Mouse (Mus musculus) Patski (cell line): Measurements from ENCODE around the gene Spry2. TPM values are rescaled to one million over a fixed set of nuclear protein-coding genes. Genes with fewer than 3 reads are reported as not detected.
A peak's percentile ranks its signal among the peaks of the same experiment; 100 is the strongest.

Source experiments
- ATAC-seq: fragments of 100-300 bp; one replicate; pipeline ENCODE4 v1.8.0; 2021
- CTCF ChIA-PET: fragments of 350-600 bp; sonication (Branson Sonifier 250); formaldehyde crosslinking; loops from one replicate; lab custom pipeline; 2022; ENCODE audit warnings: inconsistent platforms; lab: Charles Lee
- POLR2A ChIA-PET: fragments of 350-600 bp; sonication (Branson Sonifier 250); formaldehyde crosslinking; loops from one replicate; lab custom pipeline; 2022; ENCODE audit warnings: antibody characterized with exemption, inconsistent platforms; lab: Charles Lee
- DNase-seq: peaks from one replicate; pipeline ENCODE4 v3.0.0-alpha.2; 2011; ENCODE audit warnings: low read depth, low spot score
- H3K27me3 ChIP-seq: fragments of 371-371 bp; one replicate; pipeline ENCODE4 v1.5.1; 2021
- CTCF ChIP-seq: fragments of 100-300 bp; IDR thresholded peaks from one replicate; pipeline ENCODE4 v1.5.1; 2021
- in situ Hi-C: fragments of 300-500 bp; cut with MboI; formaldehyde crosslinking; loops from 3 replicates; pipeline ENCODE4 v1.11.1; 2018; ENCODE audit warnings: low pct_unique_long_range_greater_than_20kb, mixed read lengths
- polyA plus RNA-seq: library from polyadenylated mRNA; unstranded; gene quantifications from one replicate; pipeline ENCODE4 v1.2.3, GENCODE M21; 2021

The Spry2 gene
- polyA plus RNA-seq, 1 experiment from 2014 or later, result 42.2 TPM

DNA sequence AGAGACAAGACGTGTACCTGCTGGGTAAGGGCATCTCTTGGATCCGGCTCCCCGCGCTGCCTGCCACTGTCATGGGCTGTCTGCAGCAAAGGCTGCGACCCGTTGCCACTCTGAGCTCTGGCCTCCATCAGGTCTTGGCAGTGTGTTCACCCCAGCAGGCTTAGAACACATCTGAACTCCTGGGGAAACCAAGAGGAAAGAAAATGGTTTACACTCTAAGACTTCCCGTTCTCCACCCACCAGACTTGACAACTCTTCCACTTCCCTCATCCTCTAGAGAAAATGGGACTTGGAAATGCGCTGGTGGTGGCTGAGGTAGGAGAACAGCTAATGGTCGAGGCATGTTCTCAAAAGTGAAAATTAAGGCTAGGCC, 3.0 kb downstream of the Spry2 start:
- no peaks in the 10 kb centered on the region for H3K27me3 ChIP-seq
- in situ Hi-C loops, result loop anchor here (5.0 kb wide), 5 partner anchors 71 to 421 kb away; no protein-coding TSS in a partner anchor
- ChIA-PET POLR2A (no interaction called here), CTCF (no interaction called here)
- no peak for TF ChIP-seq CTCF
- ATAC-seq, result no peak
- no peak for DNase-seq

- ChIA-PET CTCF (no interaction called here), POLR2A (interaction anchor here (0.6 kb wide), 1 partner anchor 719 kb away, joined by 5 read pairs; no protein-coding TSS in a partner anchor)
- DNase-seq (no peak), ATAC-seq (no peak)
- no peaks in the 10 kb centered on the region for H3K27me3 ChIP-seq
- in situ Hi-C loops, result loop anchor here (5.0 kb wide), 5 partner anchors 71 to 421 kb away; no protein-coding TSS in a partner anchor
- TF ChIP-seq CTCF, result no peak
Measured at GRCm38 (mm10) chr14:105892941-105893622, 3.5 kb downstream of the Spry2 start.

- DNase-seq (no peak), ATAC-seq (peak; percentile 29)
- no peak for TF ChIP-seq CTCF
- POLR2A ChIA-PET, result interaction anchor here (0.5 to 0.7 kb wide), 2 partner anchors 293 to 352 kb away, joined by 4 read pairs; no protein-coding TSS in a partner anchor
- no peaks in the 10 kb centered on the region for H3K27me3 ChIP-seq
- CTCF ChIA-PET, result interaction anchor here (0.9 to 1.8 kb wide), 5 partner anchors 18 to 87 kb away, joined by 3 to 4 read pairs (median 3); no protein-coding TSS in a partner anchor
- in situ Hi-C loops, result loop anchor here (5.0 kb wide), 5 partner anchors 68 to 418 kb away; no protein-coding TSS in a partner anchor
Measured at GRCm38 (mm10) chr14:105890516-105891231, 5.9 kb downstream of the Spry2 start.

GRCm38 (mm10) chr14:105886643-105887374, 9.8 kb downstream of the Spry2 start:
- H3K27me3 ChIP-seq, result no peaks in the 10 kb centered on the region
- no peak for DNase-seq
- ATAC-seq, result no peak
- in situ Hi-C loops, result no loop called here
- CTCF ChIA-PET, result no interaction called here
- TF ChIP-seq CTCF, result no peak
- POLR2A ChIA-PET, result no interaction called here

- CTCF ChIA-PET, result no interaction called here
- DNase-seq (no peak), ATAC-seq (no peak)
- in situ Hi-C loops, result no loop called here
- no peak for TF ChIP-seq CTCF
- H3K27me3 ChIP-seq, result no peaks in the 10 kb centered on the region
- POLR2A ChIA-PET, result interaction anchor here (1.1 kb wide), 1 partner anchor 12 kb away, joined by 3 read pairs; the partner anchor contains the start of gene Spry2
Measured at GRCm38 (mm10) chr14:105885249-105885648, 11.4 kb downstream of the Spry2 start.

DNA sequence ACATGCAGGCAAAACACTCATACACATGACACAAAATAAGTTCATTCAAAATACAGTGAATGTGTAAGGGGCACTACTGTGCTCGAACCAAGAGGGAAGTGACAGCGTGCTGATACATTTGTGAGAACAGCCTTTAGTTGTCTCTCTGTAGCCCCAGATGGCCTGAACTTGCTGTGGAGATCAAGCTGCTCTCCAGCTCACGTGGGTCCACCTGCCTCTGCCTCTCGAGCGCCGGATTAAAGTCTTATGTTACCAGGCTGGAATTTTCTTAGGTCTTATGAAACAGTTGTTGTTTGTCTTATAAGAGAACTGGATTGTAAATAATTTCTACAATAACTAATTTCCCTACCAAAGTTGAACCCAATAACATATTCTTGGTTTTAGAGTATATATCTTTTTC, 13.4 kb downstream of the Spry2 start:
- in situ Hi-C loops, result no loop called here
- TF ChIP-seq CTCF, result no peak
- POLR2A ChIA-PET, result no interaction called here
- no peak for DNase-seq
- ATAC-seq, result no peak
- no peaks in the 10 kb centered on the region for H3K27me3 ChIP-seq
- CTCF ChIA-PET, result no interaction called here

DNA sequence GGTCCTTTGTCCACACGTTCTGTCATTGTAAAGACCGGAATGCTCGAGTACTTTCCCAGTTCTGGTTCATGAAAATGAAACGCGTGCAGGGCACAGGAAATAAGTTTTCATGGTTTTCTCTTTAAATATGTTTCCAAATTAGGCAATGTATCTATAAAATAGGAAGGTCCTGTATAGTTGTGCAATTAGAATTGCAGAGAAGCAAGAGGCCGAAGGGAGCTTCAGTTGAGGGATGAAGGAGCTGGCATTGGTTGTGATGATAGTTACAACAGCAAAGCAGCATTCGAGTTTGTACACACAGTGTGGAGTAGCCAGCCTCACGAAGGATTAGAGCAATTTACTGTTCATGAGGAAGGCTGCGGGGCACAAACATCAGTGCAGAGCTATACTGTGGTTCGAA, 18.3 kb downstream of the Spry2 start:
- no peak for TF ChIP-seq CTCF
- DNase-seq, result no peak
- in situ Hi-C loops, result no loop called here
- POLR2A ChIA-PET, result no interaction called here
- ATAC-seq, result no peak
- no peaks in the 10 kb centered on the region for H3K27me3 ChIP-seq
- CTCF ChIA-PET, result no interaction called here

GRCm38 (mm10) chr14:105876375-105876774, 20.2 kb downstream of the Spry2 start:
- DNase-seq (no peak), ATAC-seq (no peak)
- TF ChIP-seq CTCF, result no peak
- POLR2A ChIA-PET, result no interaction called here
- CTCF ChIA-PET, result no interaction called here
- in situ Hi-C loops, result no loop called here
- H3K27me3 ChIP-seq, result no peaks in the 10 kb centered on the region

DNA sequence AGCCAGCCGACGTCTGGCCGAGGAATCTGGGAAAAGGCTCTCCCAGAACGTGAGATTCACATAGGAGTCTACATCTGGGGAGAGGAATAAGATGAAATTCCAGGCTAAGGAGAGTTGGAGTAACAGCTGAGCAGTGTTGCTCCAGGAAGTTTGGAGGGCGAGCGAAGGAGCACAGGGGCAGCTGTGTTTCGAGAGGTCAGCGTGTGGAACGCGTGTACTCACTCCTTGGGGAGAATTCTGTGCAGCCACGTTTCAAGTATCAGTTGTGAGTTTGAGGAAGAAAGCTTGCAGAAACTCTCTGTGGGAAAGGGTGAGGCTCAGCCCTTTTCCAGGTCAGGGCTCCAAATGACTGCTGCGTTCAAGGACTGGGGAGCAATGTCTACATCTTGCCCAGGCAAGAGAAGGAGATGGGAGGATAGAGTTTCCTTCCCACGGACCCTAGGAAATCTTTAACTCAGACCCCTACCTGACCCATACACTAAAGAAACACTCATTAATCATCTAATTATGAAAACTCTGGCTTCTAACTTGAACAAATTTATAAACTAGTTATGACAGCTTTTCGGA, 26.2 kb downstream of the Spry2 start:
- ChIA-PET POLR2A (no interaction called here), CTCF (no interaction called here)
- no peaks in the 10 kb centered on the region for H3K27me3 ChIP-seq
- no peak for DNase-seq
- in situ Hi-C loops, result no loop called here
- no peak for TF ChIP-seq CTCF
- no peak for ATAC-seq

DNA sequence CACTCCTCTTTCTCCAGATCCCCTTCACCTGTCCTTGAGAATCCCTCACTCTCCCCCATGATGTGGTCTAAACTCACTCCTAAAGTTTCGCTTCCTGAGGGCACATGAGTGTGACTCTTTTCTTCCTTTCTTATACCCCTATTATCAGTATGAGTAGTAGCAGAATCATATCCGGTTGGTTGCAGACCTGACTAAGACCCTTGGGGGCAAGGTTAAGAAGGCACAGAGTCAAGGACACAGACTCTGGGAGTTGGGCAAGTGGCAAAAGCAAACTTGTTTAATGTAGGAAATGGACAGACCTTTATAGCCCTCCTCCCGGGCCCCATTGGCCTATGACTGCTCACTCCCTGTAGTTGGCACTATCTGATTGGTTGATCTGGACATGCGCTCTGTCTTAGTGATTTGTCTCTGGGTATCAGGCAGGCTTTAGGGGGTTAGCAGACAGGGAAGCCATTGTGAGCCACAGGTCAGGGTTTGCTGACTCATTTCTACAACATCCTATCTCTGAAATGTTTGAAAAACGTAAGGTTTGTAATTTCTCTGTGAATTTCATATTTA, 31.2 kb downstream of the Spry2 start:
- H3K27me3 ChIP-seq, result no peaks in the 10 kb centered on the region
- CTCF ChIA-PET, result no interaction called here
- no peak for TF ChIP-seq CTCF
- POLR2A ChIA-PET, result no interaction called here
- in situ Hi-C loops, result no loop called here
- no peak for ATAC-seq
- DNase-seq, result no peak
